Mouse (Mus musculus) ES-Bruce4 (cell line): ENCODE results near the gene Ikbke. TPM values are rescaled to one million over a fixed set of nuclear protein-coding genes. Genes with fewer than 3 reads are reported as not detected.
"Not testable (repeated sequence)": the region's sequence is repeated elsewhere in the genome, so short reads cannot be mapped to it uniquely, and the experiment has no call there.

Experiments
- H3K27ac ChIP-seq: 2 replicates; pipeline ENCODE4 v1.5.1; 2012; ENCODE audit warnings: low read length, inconsistent platforms; ENCODE audit not compliant: insufficient read depth
- H3K27me3 ChIP-seq: 2 replicates; pipeline ENCODE4 v1.6.1; 2012; ENCODE audit warnings: mild to moderate bottlenecking, low read length, inconsistent platforms; ENCODE audit not compliant: control insufficient read depth, poor library complexity, insufficient read depth, severe bottlenecking
- H3K36me3 ChIP-seq: 2 replicates; pipeline ENCODE4 v1.6.1; 2012; ENCODE audit warnings: inconsistent platforms, mild to moderate bottlenecking, low read length, moderate library complexity; ENCODE audit not compliant: control insufficient read depth, poor library complexity, insufficient read depth, severe bottlenecking
- H3K4me1 ChIP-seq: one replicate; pipeline ENCODE4 v1.8.1; 2011; ENCODE audit warnings: low read length; ENCODE audit not compliant: control insufficient read depth, insufficient read depth
- H3K4me3 ChIP-seq: 2 replicates; pipeline ENCODE4 v1.5.1; 2011; ENCODE audit warnings: low read depth, mild to moderate bottlenecking, low read length
- H3K9ac ChIP-seq: 2 replicates; pipeline ENCODE4 v1.6.1; 2012; ENCODE audit warnings: low read depth, mild to moderate bottlenecking, inconsistent platforms; ENCODE audit not compliant: poor library complexity, severe bottlenecking
- H3K9me3 ChIP-seq: replicated peaks from 2 replicates; pipeline ENCODE4 v1.6.1; 2012; ENCODE audit warnings: mild to moderate bottlenecking, low read length, inconsistent platforms; ENCODE audit not compliant: control insufficient read depth, poor library complexity, insufficient read depth, severe bottlenecking
- CTCF ChIP-seq: IDR thresholded peaks from one replicate; pipeline ENCODE4 v1.8.1; 2011; ENCODE audit warnings: low read depth, low read length
- EP300 ChIP-seq: IDR thresholded peaks from 2 replicates; pipeline ENCODE4 v1.6.1; 2011; ENCODE audit warnings: low read depth, low read length; ENCODE audit not compliant: insufficient read depth
- POLR2A ChIP-seq: IDR thresholded peaks from one replicate; pipeline ENCODE4 v1.8.1; 2011; ENCODE audit warnings: low read length; ENCODE audit not compliant: insufficient read depth
- polyA plus RNA-seq: library from polyadenylated mRNA; stranded (reverse); fragments of >200 nt; gene quantifications from 2 replicates; pipeline ENCODE4 v1.2.4, GENCODE M21; 2011; ENCODE audit warnings: low read depth; ENCODE audit not compliant: missing spikeins, insufficient read depth, insufficient read length

Ikbke gene
- 4.0 and 5.2 TPM in 2 replicates for polyA plus RNA-seq

GRCm38 (mm10) chr1:131279456-131279776, at the start of gene Ikbke:
Gene Ikbke, minus strand, starts transcription at chr1:131279606.
- H3K4me3 ChIP-seq: no peak within 1 kb of the TSS
- H3K27ac ChIP-seq: no peak within 1 kb of the TSS
- H3K9ac ChIP-seq: no peak within 1 kb of the TSS
- H3K27me3 ChIP-seq: no peaks in the 10 kb centered on the region
- no peaks in the 10 kb centered on the region for H3K9me3 ChIP-seq
- peaks cover 2% of the 10 kb centered on the region for H3K4me1 ChIP-seq
- H3K36me3 ChIP-seq: no peaks in the 10 kb centered on the region
- TF ChIP-seq EP300 (no peak), CTCF (no peak), POLR2A (no peak)

GRCm38 (mm10) chr1:131329093-131329492, 49.7 kb upstream of the Ikbke start:
- H3K27me3 ChIP-seq, H3K27ac ChIP-seq, H3K9ac ChIP-seq, H3K4me1 ChIP-seq, H3K36me3 ChIP-seq, H3K9me3 ChIP-seq, H3K4me3 ChIP-seq: not testable (repeated sequence)

- Histone ChIP-seq H3K4me1 (no peaks in the 10 kb centered on the region), H3K9ac (no peak overlapping the region), H3K27me3 (no peaks in the 10 kb centered on the region), H3K36me3 (no peaks in the 10 kb centered on the region; the same call in 1 of the 2 replicates), H3K27ac (no peak overlapping the region), H3K4me3 (no peak overlapping the region), H3K9me3 (no peaks in the 10 kb centered on the region)
- TF ChIP-seq EP300: no peak
- TF ChIP-seq POLR2A: no peak
- TF ChIP-seq CTCF: no peak
Measured at GRCm38 (mm10) chr1:131327167-131327566, 47.8 kb upstream of the Ikbke start.

- H3K36me3 ChIP-seq: no peaks in the 10 kb centered on the region; the same call in 1 of the 2 replicates
- no peaks in the 10 kb centered on the region for H3K4me1 ChIP-seq
- H3K27ac ChIP-seq: no peak overlapping the region
- TF ChIP-seq POLR2A: no peak
- no peak for TF ChIP-seq EP300
- TF ChIP-seq CTCF: no peak
- H3K9ac ChIP-seq: no peak overlapping the region
- H3K9me3 ChIP-seq: no peaks in the 10 kb centered on the region
- H3K4me3 ChIP-seq: no peak overlapping the region
- H3K27me3 ChIP-seq: no peaks in the 10 kb centered on the region
Measured at GRCm38 (mm10) chr1:131324816-131325463, 45.5 kb upstream of the Ikbke start.

GRCm38 (mm10) chr1:131319598-131320330, 40.4 kb upstream of the Ikbke start:
- Histone ChIP-seq H3K4me1 (no peaks in the 10 kb centered on the region), H3K4me3 (no peak overlapping the region), H3K9ac (no peak overlapping the region), H3K9me3 (no peaks in the 10 kb centered on the region), H3K36me3 (peaks cover 13% of the 10 kb centered on the region), H3K27me3 (no peaks in the 10 kb centered on the region), H3K27ac (no peak overlapping the region)
- TF ChIP-seq POLR2A (no peak), CTCF (no peak), EP300 (no peak)

- H3K9ac ChIP-seq: no peak overlapping the region
- H3K27me3 ChIP-seq: no peaks in the 10 kb centered on the region
- no peak overlapping the region for H3K27ac ChIP-seq
- H3K4me1 ChIP-seq: no peaks in the 10 kb centered on the region
- no peak overlapping the region for H3K4me3 ChIP-seq
- H3K36me3 ChIP-seq: peaks cover 13% of the 10 kb centered on the region
- TF ChIP-seq POLR2A (no peak), EP300 (no peak)
- H3K9me3 ChIP-seq: no peaks in the 10 kb centered on the region
Measured at GRCm38 (mm10) chr1:131318397-131318796, 39.0 kb upstream of the Ikbke start.
